Mouse (Mus musculus) stomach, adult 2 months (tissue): ENCODE results near the gene Rgs18. TPM values are rescaled to one million over a fixed set of nuclear protein-coding genes. Genes with fewer than 3 reads are reported as not detected.

ENCODE experiments used
- polyA plus RNA-seq: library from polyadenylated mRNA; depleted of rRNA; stranded (reverse); fragments of >200 nt; gene quantifications from 2 replicates; pipeline ENCODE4 v1.2.3, GENCODE M21; 2012; rRNA removed

Gene Rgs18
- polyA plus RNA-seq: 0.03 TPM in 1 of 2 replicates, not detected in the other

DNA sequence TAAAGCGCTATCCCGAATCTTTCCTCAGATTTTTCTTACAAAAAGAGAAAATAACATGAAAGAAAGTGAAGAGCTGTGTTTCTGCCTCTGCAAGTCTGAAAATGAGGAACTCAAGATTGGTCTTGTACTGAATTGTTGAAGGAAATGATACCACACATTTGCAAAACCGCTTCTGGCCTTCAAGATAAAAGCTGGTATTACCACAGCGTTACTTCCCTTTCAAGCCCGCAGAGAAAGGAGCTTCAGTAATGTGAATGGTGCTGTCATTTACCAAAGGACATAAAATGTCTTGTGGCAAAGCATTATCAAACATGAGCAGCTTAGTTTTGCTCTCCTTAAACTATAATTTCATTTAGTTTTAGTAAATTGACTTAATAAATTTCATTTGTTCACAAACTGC, at the start of gene Rgs18:
Gene Rgs18, minus strand, starts transcription at position 105 of the 400 bp plus-strand sequence.

Other genes with a start within 250 kb of the Rgs18 start
- gene Rgs21, start 207.8 kb downstream of the Rgs18 start, polyA plus RNA-seq: not detected in 2 replicates